Mouse (Mus musculus) heart, adult 2 months (tissue): ENCODE results near the gene Rrn3.

Source experiments
- CTCF ChIP-seq: fragments of 200-600 bp; IDR thresholded peaks from 2 replicates; pipeline ENCODE4 v1.8.1; 2022; ENCODE audit warnings: antibody characterized with exemption, mild to moderate bottlenecking, moderate library complexity
- EP300 ChIP-seq: fragments of 200-500 bp; IDR thresholded peaks from 2 replicates; pipeline ENCODE4 v1.6.1; 2011; ENCODE audit warnings: low read depth, low read length, control low read depth; ENCODE audit not compliant: insufficient read depth

- no peak for TF ChIP-seq CTCF
- TF ChIP-seq EP300 = no peak
Measured at GRCm38 (mm10) chr16:13812152-13812551, 31.6 kb downstream of the Rrn3 start.
